Mouse (Mus musculus): ENCODE measurements around the gene Zfhx2.

DNA sequence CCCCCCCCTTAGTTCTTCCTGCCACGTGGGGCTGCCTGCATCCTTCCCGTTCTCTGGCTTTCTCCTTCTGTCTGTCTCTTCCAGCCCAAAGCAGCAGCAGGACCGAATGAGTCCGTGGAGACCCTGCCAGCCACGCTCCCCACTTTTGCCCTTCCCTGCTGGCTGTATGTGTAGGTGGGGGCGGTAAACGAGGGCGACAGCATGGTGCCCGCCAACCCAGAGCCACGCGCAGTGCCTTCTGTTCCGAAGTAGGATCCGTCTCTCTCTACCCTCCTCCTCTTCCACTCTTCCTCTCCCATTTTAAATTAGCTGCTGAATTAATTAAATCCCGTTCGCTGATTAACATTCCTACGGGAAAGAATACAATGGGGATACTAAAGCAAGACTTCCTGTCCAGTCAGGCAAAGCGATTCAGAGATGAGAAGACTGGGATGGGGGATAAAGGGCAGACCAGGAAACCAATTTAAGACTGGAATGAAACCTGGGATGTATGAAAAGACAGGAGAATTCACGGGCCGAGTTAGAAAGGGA, 59.4 kb downstream of the Zfhx2 start:
- TF ChIP-seq CTCF (IDR thresholded peaks at IDR 0.05; ENCODE audit: insufficient read depth, low read depth, low read length) (no peak), POLR2A (IDR thresholded peaks at IDR 0.05; ENCODE audit: insufficient read depth, low read depth, low read length) (no peak)

Measured in olfactory bulb, adult 2 months (tissue).